Mouse (Mus musculus): Measurements from ENCODE around the gene Zbtb12. TPM values are rescaled to one million over a fixed set of nuclear protein-coding genes. Genes with fewer than 3 reads are reported as not detected.

The Zbtb12 gene
- polyA plus RNA-seq, 1 experiment from 2014 or later, result 7.8 TPM

GRCm38 (mm10) chr17:34881683-34882310, 2.5 kb downstream of the Zbtb12 start, which contains the start of gene Gm20547:
Gm20547 (minus strand) TSS chr17:34882042.
- ATAC-seq, result no peak
- no peak within 1 kb of the TSS for H3K27ac ChIP-seq
- no peak within 1 kb of the TSS for H3K9ac ChIP-seq
- H3K4me3 ChIP-seq, result no peak within 1 kb of the TSS
- H3K36me3 ChIP-seq (ENCODE audit: poor library complexity, severe bottlenecking), result no peaks in the 10 kb centered on the region
- H3K4me1 ChIP-seq, result no peaks in the 10 kb centered on the region
- WGBS, result 9% methylated on average over 15 of the region's 15 CpGs
- H3K4me2 ChIP-seq, result no peak within 1 kb of the TSS
- H3K9me3 ChIP-seq (replicated peaks), result no peaks in the 10 kb centered on the region
- H3K27me3 ChIP-seq, result peaks cover 10% of the 10 kb centered on the region; the same call in 1 of the 2 replicates

DNA sequence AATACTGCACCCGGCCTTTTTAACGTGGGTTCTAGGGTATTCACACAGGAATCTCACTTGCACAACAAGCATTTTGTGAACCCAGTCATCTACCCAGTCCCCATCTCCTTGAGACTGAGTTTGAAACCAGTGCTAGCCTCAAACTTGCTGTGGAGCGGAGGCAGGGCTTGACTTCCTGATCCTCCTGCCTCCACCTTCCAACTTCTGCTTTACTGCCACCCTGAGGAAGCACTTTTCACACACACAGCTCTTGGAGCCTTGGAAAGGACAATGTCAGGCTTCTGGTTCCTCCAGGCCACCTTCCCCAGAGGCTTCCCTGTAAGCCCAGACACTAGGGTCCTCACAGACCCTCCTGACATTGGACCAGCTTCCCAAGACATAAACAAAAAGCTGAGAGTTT, 4.0 kb downstream of the Zbtb12 start:
- Histone ChIP-seq H3K4me1 (no peaks in the 10 kb centered on the region), H3K4me3 (no peak overlapping the region), H3K36me3 (ENCODE audit: poor library complexity, severe bottlenecking) (no peaks in the 10 kb centered on the region), H3K27me3 (peaks cover 10% of the 10 kb centered on the region; the same call in 1 of the 2 replicates), H3K27ac (no peak overlapping the region), H3K9me3 (replicated peaks) (no peaks in the 10 kb centered on the region), H3K9ac (no peak overlapping the region), H3K4me2 (no peak overlapping the region)
- 65% methylated on average over 3 of the region's 3 CpGs for WGBS
- no peak for ATAC-seq

DNA sequence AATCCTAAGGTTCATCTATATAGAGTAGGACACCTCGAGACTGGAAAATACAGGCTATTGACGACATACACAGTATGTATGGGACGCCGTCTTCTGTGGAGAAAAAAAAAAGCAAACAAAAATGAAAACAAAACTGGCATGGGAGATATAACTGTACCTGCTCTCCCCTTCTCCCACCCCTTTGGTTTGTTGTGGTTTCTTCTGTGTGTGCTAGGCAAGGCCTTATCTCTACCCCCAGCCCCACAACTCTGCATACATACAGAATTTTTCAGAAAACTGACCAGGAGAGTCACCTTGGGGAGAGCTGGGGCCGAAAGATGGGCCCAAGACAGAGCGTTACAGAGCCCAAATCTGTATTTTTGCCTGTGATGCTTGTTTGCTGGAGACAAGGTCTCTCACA, 5.4 kb downstream of the Zbtb12 start:
- Histone ChIP-seq H3K27me3 (peaks cover 10% of the 10 kb centered on the region; the same call in 1 of the 2 replicates), H3K4me1 (no peaks in the 10 kb centered on the region), H3K4me3 (no peak overlapping the region), H3K4me2 (no peak overlapping the region), H3K9me3 (replicated peaks) (no peaks in the 10 kb centered on the region), H3K9ac (no peak overlapping the region), H3K27ac (no peak overlapping the region), H3K36me3 (ENCODE audit: poor library complexity, severe bottlenecking) (no peaks in the 10 kb centered on the region)
- ATAC-seq, result no peak
- WGBS, result 87% methylated on average over 6 of the region's 6 CpGs

GRCm38 (mm10) chr17:34885615-34886014, 6.3 kb downstream of the Zbtb12 start:
- H3K36me3 ChIP-seq (ENCODE audit: poor library complexity, severe bottlenecking), result no peaks in the 10 kb centered on the region
- H3K4me2 ChIP-seq, result no peak overlapping the region
- no peak for ATAC-seq
- no peak overlapping the region for H3K9ac ChIP-seq
- H3K27ac ChIP-seq, result no peak overlapping the region
- WGBS, result 89% methylated on average over 3 of the region's 3 CpGs
- peaks cover 10% of the 10 kb centered on the region; the same call in 1 of the 2 replicates for H3K27me3 ChIP-seq
- no peaks in the 10 kb centered on the region for H3K4me1 ChIP-seq
- no peak overlapping the region for H3K4me3 ChIP-seq
- H3K9me3 ChIP-seq (replicated peaks), result no peaks in the 10 kb centered on the region

- Histone ChIP-seq H3K27me3 (no peaks in the 10 kb centered on the region), H3K36me3 (ENCODE audit: poor library complexity, severe bottlenecking) (no peaks in the 10 kb centered on the region), H3K9ac (no peak overlapping the region), H3K4me1 (no peaks in the 10 kb centered on the region), H3K4me3 (no peak overlapping the region), H3K27ac (no peak overlapping the region), H3K9me3 (replicated peaks) (no peaks in the 10 kb centered on the region), H3K4me2 (no peak overlapping the region)
- ATAC-seq, result no peak
- 87% methylated on average over 5 of the region's 5 CpGs for WGBS
These were observed 8.7 kb downstream of the Zbtb12 start for GRCm38 (mm10) chr17:34887942-34888341.

DNA sequence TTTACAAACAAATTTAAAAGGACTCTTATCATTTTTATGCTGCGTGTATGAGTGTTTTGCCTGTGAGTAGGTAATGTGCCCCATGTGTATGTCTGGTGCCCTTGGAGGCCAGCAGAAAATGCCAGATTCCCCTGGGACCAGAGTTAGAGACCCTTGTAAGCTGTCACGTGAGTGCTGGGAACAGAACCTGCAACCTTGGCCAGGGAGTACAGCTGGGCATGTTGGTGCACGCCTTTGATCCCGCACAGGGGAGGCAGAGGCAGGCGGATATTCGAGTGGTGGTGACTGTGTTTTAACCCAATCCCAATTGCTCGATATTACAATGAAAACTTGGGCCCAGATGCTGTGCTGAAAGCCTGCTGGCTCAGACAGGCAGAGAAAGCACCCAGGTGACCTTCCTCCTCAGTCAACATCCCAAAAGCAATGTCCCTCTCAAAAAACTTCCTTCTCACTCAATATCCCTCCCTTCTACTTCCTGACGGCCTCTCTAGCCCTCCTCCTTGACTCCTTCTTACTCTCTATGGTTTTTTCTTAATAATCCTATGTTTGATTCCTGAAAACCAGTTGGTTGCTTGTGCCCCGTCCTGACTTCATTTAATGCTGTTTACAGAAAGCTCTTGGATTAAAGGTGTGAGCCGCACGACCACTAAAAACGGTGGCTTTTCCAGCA, 10.9 kb downstream of the Zbtb12 start:
- no peak overlapping the region for H3K9ac ChIP-seq
- no peak for ATAC-seq
- no peaks in the 10 kb centered on the region for H3K27me3 ChIP-seq
- no peaks in the 10 kb centered on the region for H3K36me3 ChIP-seq (ENCODE audit: poor library complexity, severe bottlenecking)
- H3K4me3 ChIP-seq, result no peak overlapping the region
- 87% methylated on average over 12 of the region's 12 CpGs for WGBS
- H3K4me1 ChIP-seq, result peaks cover 10% of the 10 kb centered on the region
- no peak overlapping the region for H3K4me2 ChIP-seq
- H3K9me3 ChIP-seq (replicated peaks), result no peaks in the 10 kb centered on the region
- H3K27ac ChIP-seq, result no peak overlapping the region

DNA sequence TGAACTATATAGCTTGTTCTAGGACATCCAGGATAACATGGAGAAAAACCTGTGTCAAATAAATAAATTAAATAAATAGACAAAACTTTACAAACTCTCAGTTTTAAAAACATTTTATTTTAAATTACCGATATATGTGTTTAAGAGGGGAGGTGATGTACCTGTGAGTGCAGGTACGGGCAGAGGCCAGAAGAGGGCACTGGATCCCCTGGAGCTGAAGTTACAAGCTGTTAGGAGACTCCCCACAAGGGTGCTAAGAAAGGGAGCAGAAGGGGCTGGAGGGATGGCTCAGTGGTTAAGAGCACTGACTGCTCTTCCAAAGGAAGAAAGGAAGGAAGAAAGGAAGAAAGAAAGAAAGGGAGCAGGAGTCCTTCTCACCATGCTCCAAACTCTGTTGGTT, 12.1 kb downstream of the Zbtb12 start:
- Histone ChIP-seq H3K4me2 (no peak overlapping the region), H3K27ac (no peak overlapping the region), H3K4me3 (no peak overlapping the region), H3K36me3 (ENCODE audit: poor library complexity, severe bottlenecking) (peaks cover 10% of the 10 kb centered on the region), H3K27me3 (no peaks in the 10 kb centered on the region), H3K4me1 (peaks cover 21% of the 10 kb centered on the region), H3K9me3 (replicated peaks) (no peaks in the 10 kb centered on the region), H3K9ac (no peak overlapping the region)
- 96% methylated on average over 2 of the region's 2 CpGs for WGBS
- ATAC-seq, result no peak

GRCm38 (mm10) chr17:34893072-34893824, 14.0 kb downstream of the Zbtb12 start:
- Histone ChIP-seq H3K9me3 (replicated peaks) (no peaks in the 10 kb centered on the region), H3K9ac (peak overlapping the region; percentile 70; the same call in 1 of the 2 replicates), H3K27me3 (no peaks in the 10 kb centered on the region), H3K36me3 (ENCODE audit: poor library complexity, severe bottlenecking) (peaks cover 12% of the 10 kb centered on the region), H3K27ac (peak overlapping the region; percentile 91), H3K4me2 (peak overlapping the region; percentile 82), H3K4me3 (peak overlapping the region; percentile 79), H3K4me1 (peaks cover 37% of the 10 kb centered on the region)
- ATAC-seq, result no peak
- 69% methylated on average over 12 of the region's 12 CpGs for WGBS

DNA sequence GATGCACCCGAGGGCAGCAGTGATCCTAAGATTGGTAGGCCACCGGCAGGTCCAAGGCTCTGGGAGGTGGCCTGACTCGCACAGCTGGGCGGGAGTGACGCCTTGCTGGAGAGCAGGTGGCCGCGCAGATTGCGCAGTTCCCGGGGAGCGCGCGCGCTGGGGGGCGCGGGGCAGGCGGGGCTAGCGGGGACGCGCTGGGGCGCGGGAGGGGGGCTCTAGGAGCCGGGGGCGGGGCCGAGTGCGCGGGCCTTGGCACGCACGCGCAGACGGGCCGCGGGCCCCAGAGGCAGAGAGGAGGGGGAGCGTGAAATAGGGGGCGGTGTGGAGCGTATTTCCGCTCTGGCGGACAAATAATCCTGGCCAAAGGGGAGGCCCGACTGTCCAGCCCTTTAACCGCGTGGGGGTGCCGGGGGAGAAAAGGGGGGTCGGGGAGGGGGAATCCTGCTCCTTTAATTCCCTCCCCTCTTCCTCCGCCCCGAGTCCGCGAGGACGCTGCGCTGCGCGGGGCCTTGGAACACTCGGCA, 14.9 kb downstream of the Zbtb12 start:
- Histone ChIP-seq H3K27me3 (no peaks in the 10 kb centered on the region), H3K4me3 (peak overlapping the region; percentile 79), H3K9me3 (replicated peaks) (no peaks in the 10 kb centered on the region), H3K27ac (peak overlapping the region; percentile 91), H3K36me3 (ENCODE audit: poor library complexity, severe bottlenecking) (peaks cover 12% of the 10 kb centered on the region), H3K9ac (peak overlapping the region; percentile 96), H3K4me2 (peak overlapping the region; percentile 82), H3K4me1 (peaks cover 37% of the 10 kb centered on the region)
- ATAC-seq, result peak; percentile 87
- WGBS, result 0% methylated on average over 24 of the region's 51 CpGs

DNA sequence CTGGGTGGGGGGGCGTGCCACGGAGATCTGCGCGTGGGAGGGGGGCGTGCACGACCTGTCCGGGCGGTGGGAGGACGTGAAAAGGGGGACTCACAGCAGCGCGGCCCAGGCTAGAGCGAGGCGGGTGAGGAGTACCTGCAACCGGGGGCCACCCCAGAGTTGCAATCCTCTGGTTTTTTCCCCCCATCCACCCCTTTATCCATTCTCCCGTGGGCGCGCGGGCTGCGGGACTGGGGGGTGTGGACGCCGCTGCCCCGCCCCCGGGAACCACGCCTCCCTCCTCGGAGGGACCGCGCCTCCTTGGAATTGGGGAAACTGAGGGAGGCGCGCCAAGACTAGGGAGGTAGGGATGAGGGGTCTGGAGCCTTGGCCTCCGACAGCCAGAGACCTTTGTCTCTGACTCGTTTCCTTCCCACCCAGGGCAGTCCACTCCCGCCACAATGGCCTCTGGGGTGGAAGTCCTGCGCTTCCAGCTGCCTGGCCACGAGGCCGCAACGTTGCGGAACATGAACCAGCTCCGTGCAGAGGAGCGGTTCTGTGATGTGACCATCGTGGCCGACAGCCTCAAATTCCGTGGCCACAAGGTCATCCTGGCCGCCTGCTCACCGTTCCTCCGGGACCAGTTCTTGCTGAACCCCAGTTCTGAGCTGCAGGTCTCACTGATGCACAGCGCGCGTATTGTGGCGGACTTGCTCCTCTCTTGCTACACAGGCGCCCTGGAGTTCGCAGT, 15.7 kb downstream of the Zbtb12 start:
- H3K4me1 ChIP-seq, result peaks cover 42% of the 10 kb centered on the region
- WGBS, result 6% methylated on average over 44 of the region's 51 CpGs
- H3K4me3 ChIP-seq, result peak overlapping the region; percentile 79
- peaks cover 12% of the 10 kb centered on the region for H3K36me3 ChIP-seq (ENCODE audit: poor library complexity, severe bottlenecking)
- ATAC-seq, result peak; percentile 34
- peak overlapping the region; percentile 96 for H3K9ac ChIP-seq
- H3K27ac ChIP-seq, result peak overlapping the region; percentile 91
- H3K9me3 ChIP-seq (replicated peaks), result no peaks in the 10 kb centered on the region
- H3K27me3 ChIP-seq, result no peaks in the 10 kb centered on the region
- peak overlapping the region; percentile 82 for H3K4me2 ChIP-seq

DNA sequence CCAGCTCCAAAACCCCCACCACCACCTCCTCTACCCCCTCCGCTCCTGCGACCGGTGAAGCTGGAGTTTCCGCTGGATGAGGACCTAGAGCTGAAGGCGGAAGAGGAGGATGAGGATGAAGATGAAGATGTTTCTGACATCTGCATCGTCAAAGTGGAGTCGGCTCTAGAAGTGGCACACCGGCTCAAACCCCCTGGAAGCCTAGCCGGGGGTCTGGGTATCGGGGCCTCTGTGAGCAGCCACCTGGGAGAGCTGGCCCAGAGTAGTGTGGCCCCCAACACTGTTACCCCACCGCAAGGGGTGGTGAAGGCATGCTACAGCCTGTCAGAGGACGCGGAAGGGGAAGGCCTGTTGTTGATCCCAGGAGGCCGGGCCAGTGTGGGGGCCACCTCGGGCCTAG, 16.4 kb downstream of the Zbtb12 start:
- ATAC-seq, result no peak
- H3K36me3 ChIP-seq (ENCODE audit: poor library complexity, severe bottlenecking), result peaks cover 12% of the 10 kb centered on the region
- no peaks in the 10 kb centered on the region for H3K27me3 ChIP-seq
- peak overlapping the region; percentile 96 for H3K9ac ChIP-seq
- H3K27ac ChIP-seq, result peak overlapping the region; percentile 91
- peak overlapping the region; percentile 79 for H3K4me3 ChIP-seq
- peak overlapping the region; percentile 82 for H3K4me2 ChIP-seq
- peaks cover 50% of the 10 kb centered on the region for H3K4me1 ChIP-seq
- H3K9me3 ChIP-seq (replicated peaks), result no peaks in the 10 kb centered on the region
- WGBS, result 91% methylated on average over 15 of the region's 15 CpGs
